Mouse (Mus musculus) embryonic facial prominence, embryonic 11.5 days (tissue): ENCODE data around the gene Rbm47. TPM values are rescaled to one million over a fixed set of nuclear protein-coding genes. Genes with fewer than 3 reads are reported as not detected.
A peak's percentile ranks its signal among the peaks of the same experiment; 100 is the strongest.

ENCODE experiments used
- ATAC-seq: fragments of 200-750 bp; cut with Nextera tagmentation; replicated peaks from 2 replicates; pipeline ENCODE4 v1.8.0; 2017; ENCODE audit warnings: low read depth; ENCODE audit not compliant: insufficient number of reproducible peaks, low FRiP score, low TSS enrichment
- DNase-seq: peaks from one replicate; pipeline ENCODE4 v3.0.0-alpha.2; 2015; ENCODE audit warnings: low spot score
- H3K27ac ChIP-seq: fragments of 300-500 bp; sonication (generic); replicated peaks from 2 replicates; pipeline ENCODE4 v1.5.1; 2014; ENCODE audit warnings: mild to moderate bottlenecking, low read depth, low read length, control low read depth
- H3K27me3 ChIP-seq: fragments of 300-500 bp; sonication (generic); 2 replicates; pipeline ENCODE4 v1.6.1; 2014; ENCODE audit warnings: mild to moderate bottlenecking, low read length, moderate library complexity, mixed read lengths; ENCODE audit not compliant: control insufficient read depth, insufficient read depth
- H3K36me3 ChIP-seq: fragments of 300-500 bp; sonication (generic); replicated peaks from 2 replicates; pipeline ENCODE4 v1.6.1; 2014; ENCODE audit warnings: low read depth, mild to moderate bottlenecking, low read length, moderate library complexity, mixed read lengths; ENCODE audit not compliant: control insufficient read depth, insufficient read depth
- H3K4me1 ChIP-seq: fragments of 300-500 bp; sonication (generic); 2 replicates; pipeline ENCODE4 v1.6.1; 2014; ENCODE audit warnings: low read length, mixed read lengths; ENCODE audit not compliant: control insufficient read depth, insufficient read depth
- H3K4me2 ChIP-seq: fragments of 300-500 bp; sonication (generic); 2 replicates; pipeline ENCODE4 v1.6.1; 2014; ENCODE audit warnings: low read depth, mild to moderate bottlenecking, control low read depth, low read length, moderate library complexity
- H3K4me3 ChIP-seq: fragments of 300-500 bp; sonication (generic); 2 replicates; pipeline ENCODE4 v1.5.1; 2014; ENCODE audit warnings: low read depth, low read length, control low read depth
- H3K9ac ChIP-seq: fragments of 300-500 bp; sonication (generic); replicated peaks from 2 replicates; pipeline ENCODE4 v1.6.1; 2014; ENCODE audit warnings: mild to moderate bottlenecking, control low read depth, low read length
- H3K9me3 ChIP-seq: fragments of 300-500 bp; sonication (generic); replicated peaks from 2 replicates; pipeline ENCODE4 v1.6.1; 2016; ENCODE audit warnings: mild to moderate bottlenecking, low read length, inconsistent platforms, mixed read lengths; ENCODE audit not compliant: control insufficient read depth
- WGBS: fragments of 180-500 bp; shearing (Covaris S2); extraction: QIAGEN DNeasy Blood & Tissue Kit; methylation state at CpG from one replicate; pipeline ENCODE4 v1.1.7; 2014; 5-methylcytosine and 5-hydroxymethylcytosine counted together
- polyA plus RNA-seq: library from polyadenylated mRNA; unstranded; fragments of >200 nt; fragmentation: Nextera tagmentation; extraction: Ambion mirVana; gene quantifications from 2 replicates; pipeline ENCODE4 v1.2.1, GENCODE M21; 2014

The Rbm47 gene
- polyA plus RNA-seq, 1 experiment from 2014 or later: 2.9 TPM

- H3K4me3 ChIP-seq: no peak overlapping the region
- WGBS: 83% methylated on average over 11 of the region's 11 CpGs
- H3K36me3 ChIP-seq: no peaks in the 10 kb centered on the region
- H3K4me2 ChIP-seq: no peak overlapping the region
- no peak overlapping the region for H3K27ac ChIP-seq
- H3K9me3 ChIP-seq: no peaks in the 10 kb centered on the region
- no peaks in the 10 kb centered on the region for H3K4me1 ChIP-seq
- ATAC-seq: no peak
- DNase-seq: no peak
- no peaks in the 10 kb centered on the region for H3K27me3 ChIP-seq
- H3K9ac ChIP-seq: no peak overlapping the region
These were observed 37.6 kb downstream of the Rbm47 start for GRCm38 (mm10) chr5:66135161-66135852.

- Histone ChIP-seq H3K9ac (no peak overlapping the region), H3K36me3 (no peaks in the 10 kb centered on the region), H3K4me1 (no peaks in the 10 kb centered on the region), H3K27ac (no peak overlapping the region), H3K4me3 (no peak overlapping the region), H3K27me3 (no peaks in the 10 kb centered on the region), H3K9me3 (no peaks in the 10 kb centered on the region), H3K4me2 (no peak overlapping the region)
- ATAC-seq: no peak
- 95% methylated on average over 7 of the region's 7 CpGs for WGBS
- DNase-seq: no peak
These were observed 38.3 kb downstream of the Rbm47 start for GRCm38 (mm10) chr5:66134578-66134977.

- DNase-seq (no peak), ATAC-seq (no peak)
- Histone ChIP-seq H3K36me3 (no peaks in the 10 kb centered on the region), H3K4me2 (no peak overlapping the region), H3K4me3 (no peak overlapping the region), H3K9ac (no peak overlapping the region), H3K27ac (no peak overlapping the region), H3K9me3 (no peaks in the 10 kb centered on the region), H3K27me3 (no peaks in the 10 kb centered on the region), H3K4me1 (no peaks in the 10 kb centered on the region)
- 86% methylated on average over 3 of the region's 3 CpGs for WGBS
These were observed 44.0 kb downstream of the Rbm47 start for GRCm38 (mm10) chr5:66128948-66129347.

DNA sequence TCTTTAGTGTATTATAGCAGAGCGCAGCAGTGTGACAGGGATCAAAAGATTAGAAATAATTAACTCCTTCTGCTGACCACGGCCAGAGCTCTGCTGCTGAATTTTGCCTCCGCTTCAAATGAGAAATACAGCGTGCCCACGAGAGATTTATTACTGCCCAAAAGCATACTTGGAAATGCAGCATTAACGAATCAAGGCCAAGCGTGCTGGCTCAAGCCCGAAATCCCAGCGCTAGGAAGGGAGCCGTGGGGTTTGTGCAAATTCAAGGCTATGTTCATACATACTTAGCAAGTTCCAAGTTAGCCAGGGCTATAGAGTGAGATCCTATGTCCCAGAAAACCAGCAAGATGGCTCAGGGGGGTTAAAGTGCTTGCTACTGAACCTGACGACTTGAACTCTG lies 47.5 kb downstream of the Rbm47 start:
- peak; percentile 7 for DNase-seq
- H3K27ac ChIP-seq: no peak overlapping the region
- H3K9me3 ChIP-seq: no peaks in the 10 kb centered on the region
- no peak overlapping the region for H3K9ac ChIP-seq
- no peak overlapping the region for H3K4me2 ChIP-seq
- WGBS: 73% methylated on average over 11 of the region's 11 CpGs
- H3K27me3 ChIP-seq: no peaks in the 10 kb centered on the region
- no peak for ATAC-seq
- no peaks in the 10 kb centered on the region for H3K4me1 ChIP-seq
- H3K36me3 ChIP-seq: no peaks in the 10 kb centered on the region
- H3K4me3 ChIP-seq: no peak overlapping the region

- Histone ChIP-seq H3K27me3 (no peaks in the 10 kb centered on the region), H3K27ac (no peak overlapping the region), H3K9ac (no peak overlapping the region), H3K4me1 (no peaks in the 10 kb centered on the region), H3K4me3 (no peak overlapping the region), H3K36me3 (no peaks in the 10 kb centered on the region), H3K4me2 (no peak overlapping the region), H3K9me3 (no peaks in the 10 kb centered on the region)
- ATAC-seq: no peak
- no peak for DNase-seq
- 64% methylated on average over 9 of the region's 9 CpGs for WGBS
These were observed 48.0 kb downstream of the Rbm47 start for GRCm38 (mm10) chr5:66124931-66125330.

DNA sequence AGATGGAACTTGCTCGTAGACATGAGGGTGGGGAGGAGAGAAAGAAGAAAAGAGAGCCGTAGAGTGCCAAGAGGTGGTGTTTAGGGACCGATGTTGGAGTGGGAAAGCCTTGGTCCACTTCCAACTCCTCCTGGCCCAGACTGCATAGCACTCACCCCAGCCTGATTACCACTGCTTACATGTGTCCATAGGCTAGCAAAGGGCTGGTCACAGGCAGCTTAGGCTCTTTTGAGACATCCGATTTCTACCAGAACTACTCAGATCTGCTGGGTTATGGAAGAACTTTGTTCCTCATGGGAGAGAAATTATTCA lies 48.9 kb downstream of the Rbm47 start:
- 92% methylated on average over 4 of the region's 4 CpGs for WGBS
- Histone ChIP-seq H3K4me3 (no peak overlapping the region), H3K27ac (no peak overlapping the region), H3K36me3 (no peaks in the 10 kb centered on the region), H3K9ac (no peak overlapping the region), H3K27me3 (no peaks in the 10 kb centered on the region), H3K9me3 (no peaks in the 10 kb centered on the region), H3K4me2 (no peak overlapping the region), H3K4me1 (no peaks in the 10 kb centered on the region)
- DNase-seq (no peak), ATAC-seq (no peak)

- Histone ChIP-seq H3K4me1 (no peaks in the 10 kb centered on the region), H3K4me3 (no peak overlapping the region), H3K9me3 (no peaks in the 10 kb centered on the region), H3K27ac (no peak overlapping the region), H3K9ac (no peak overlapping the region), H3K27me3 (no peaks in the 10 kb centered on the region), H3K4me2 (no peak overlapping the region), H3K36me3 (no peaks in the 10 kb centered on the region)
- ATAC-seq (no peak), DNase-seq (no peak)
- WGBS: 86% methylated on average over 12 of the region's 12 CpGs
These were observed 49.4 kb downstream of the Rbm47 start for GRCm38 (mm10) chr5:66123295-66124088.

GRCm38 (mm10) chr5:66121255-66121654 lies 51.7 kb downstream of the Rbm47 start:
- H3K4me2 ChIP-seq: no peak overlapping the region
- DNase-seq (no peak), ATAC-seq (no peak)
- no peak overlapping the region for H3K27ac ChIP-seq
- H3K9me3 ChIP-seq: no peaks in the 10 kb centered on the region
- no peaks in the 10 kb centered on the region for H3K4me1 ChIP-seq
- no peaks in the 10 kb centered on the region for H3K27me3 ChIP-seq
- H3K36me3 ChIP-seq: no peaks in the 10 kb centered on the region
- H3K4me3 ChIP-seq: no peak overlapping the region
- H3K9ac ChIP-seq: no peak overlapping the region
